Mouse (Mus musculus): ENCODE data around the gene 9130008F23Rik.

Gene 9130008F23Rik

DNA sequence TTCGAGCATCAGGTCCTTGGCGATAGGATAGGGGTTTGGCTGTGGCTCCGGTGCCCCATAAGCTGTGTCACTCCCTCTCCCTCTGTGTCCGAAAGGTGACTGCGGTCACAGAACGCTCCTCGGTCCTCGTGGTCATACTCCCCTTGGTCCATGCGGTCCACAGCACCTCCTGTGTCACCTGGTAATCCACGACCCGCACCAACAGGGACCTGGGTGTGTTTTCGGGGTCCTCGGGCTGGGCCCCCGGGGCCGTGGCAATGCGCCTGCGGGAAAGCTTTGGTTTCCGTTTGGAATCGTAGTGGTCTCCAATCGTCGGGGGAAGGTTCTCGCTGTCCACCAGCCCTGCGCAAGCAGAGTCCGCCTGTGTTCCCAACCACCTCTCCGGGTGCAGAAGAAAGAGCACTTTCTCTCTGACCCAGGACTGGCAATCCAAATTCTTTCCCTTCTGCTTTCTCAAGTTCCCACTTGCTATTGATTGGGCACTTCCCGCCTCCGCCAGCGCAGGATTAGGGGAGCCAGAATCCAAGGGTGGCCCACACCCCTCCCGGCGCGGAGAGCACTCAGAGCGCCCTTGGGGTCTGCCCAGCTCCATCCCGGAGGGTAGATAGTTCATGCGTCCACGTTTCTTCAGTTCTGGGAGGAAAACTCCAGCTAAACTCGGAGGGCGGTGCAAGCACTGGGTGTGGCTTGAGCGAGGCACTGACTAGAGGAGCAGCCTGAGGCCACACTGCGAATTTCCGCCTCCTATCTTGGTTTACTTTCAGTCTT, at the start of gene 9130008F23Rik:
TSS of gene 9130008F23Rik (minus strand) at position 636 of the 768 bp plus-strand sequence.
- DNase-seq, result peak; percentile 24

DNA sequence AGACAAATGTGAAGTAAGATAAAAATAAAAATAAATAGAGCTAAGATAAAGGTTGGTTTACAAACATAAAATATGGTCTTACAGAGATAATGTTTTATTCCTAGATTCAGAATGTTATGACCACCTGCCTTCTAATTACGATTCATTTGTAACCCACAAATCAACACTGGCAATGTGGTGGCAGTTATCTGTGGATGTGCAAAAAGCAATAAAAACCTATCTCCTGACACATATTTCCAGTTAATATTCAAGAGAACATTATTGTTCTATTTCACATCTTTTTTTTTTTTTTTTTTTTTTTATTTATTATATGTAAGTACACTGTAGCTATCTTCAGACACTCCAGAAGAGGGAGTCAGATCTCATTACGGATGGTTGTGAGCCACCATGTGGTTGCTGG, 35.1 kb upstream of the 9130008F23Rik start:
- no peak for DNase-seq

- no peak for DNase-seq
These were observed 33.9 kb upstream of the 9130008F23Rik start, which contains the start of gene Glyatl3 for GRCm38 (mm10) chr17:40914250-40914649. Gene Glyatl3, minus strand, starts transcription at chr17:40914350.

GRCm38 (mm10) chr17:40904721-40905154, 24.4 kb upstream of the 9130008F23Rik start:
- no peak for DNase-seq

DNA sequence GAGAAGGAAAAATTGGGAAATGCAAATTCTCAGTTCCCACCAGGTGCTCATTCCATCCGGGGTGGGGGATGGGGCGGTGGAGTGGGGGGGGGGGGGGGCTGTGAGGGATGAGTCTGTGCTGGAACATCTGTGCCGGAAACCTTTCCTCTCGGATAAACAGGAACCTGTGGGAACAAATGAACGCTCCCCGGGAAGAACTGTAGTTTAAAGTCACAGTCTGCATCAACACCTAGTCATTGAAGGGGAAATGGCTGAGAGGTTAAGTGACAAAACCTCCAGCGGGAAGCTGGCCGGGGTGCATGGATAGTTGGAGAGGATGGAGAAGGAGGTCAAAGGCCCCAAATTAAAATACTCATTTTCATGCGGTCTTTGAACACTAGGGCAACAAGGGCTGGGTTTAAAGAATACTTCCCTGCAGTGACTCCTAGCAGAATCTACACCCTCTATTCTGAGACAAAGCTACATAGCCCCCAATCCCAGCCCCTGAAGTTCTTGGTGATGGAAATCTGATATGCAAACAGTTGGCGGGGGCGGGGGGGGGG, 23.8 kb upstream of the 9130008F23Rik start:
- no peak for DNase-seq

DNA sequence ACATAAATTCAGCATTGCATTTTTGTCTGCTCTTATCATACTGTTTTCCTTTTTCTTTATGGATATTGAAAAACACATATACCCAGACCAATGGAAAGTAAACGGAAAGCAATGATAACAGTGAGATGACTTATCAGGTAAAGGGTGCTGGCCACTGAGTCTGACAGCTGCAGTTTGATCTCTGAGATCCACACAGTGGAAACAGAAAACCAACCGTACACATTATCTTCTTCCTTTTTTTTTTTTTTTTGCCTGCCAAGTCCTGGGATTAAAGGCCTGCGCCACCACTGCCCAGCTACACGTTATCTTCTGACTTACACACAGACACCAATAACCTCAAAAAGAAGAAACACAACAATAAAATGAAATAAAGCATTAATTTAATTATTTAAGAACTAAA, 23.0 kb upstream of the 9130008F23Rik start:
- no peak for DNase-seq

DNA sequence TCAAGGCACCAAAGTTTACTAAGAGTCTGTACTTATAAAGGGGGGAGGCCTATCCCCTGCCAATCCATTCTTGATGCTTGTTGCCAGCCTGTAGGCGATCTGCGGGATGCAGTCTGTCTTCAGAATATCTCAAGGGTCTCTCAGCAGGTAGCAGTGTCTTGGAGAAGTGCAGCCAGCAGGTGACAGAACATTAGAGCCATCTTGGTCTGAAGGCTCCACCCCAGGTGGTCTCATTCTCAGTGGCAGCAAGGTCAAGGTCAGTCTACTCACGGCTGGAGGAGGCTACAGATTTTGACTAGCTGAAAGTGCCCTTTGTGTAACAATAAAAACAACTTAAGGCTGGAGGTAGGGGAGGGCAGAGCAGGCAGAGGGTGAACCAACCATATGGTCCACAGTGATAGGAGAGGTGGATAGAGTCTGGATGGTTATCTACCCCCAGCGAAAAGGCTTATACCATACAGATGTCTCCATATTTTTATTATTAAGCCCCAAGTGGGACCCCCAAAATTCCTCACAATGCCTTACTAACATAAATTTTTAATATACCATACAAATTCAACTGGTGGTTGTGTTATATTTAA, 19.5 kb upstream of the 9130008F23Rik start:
- no peak for DNase-seq

DNA sequence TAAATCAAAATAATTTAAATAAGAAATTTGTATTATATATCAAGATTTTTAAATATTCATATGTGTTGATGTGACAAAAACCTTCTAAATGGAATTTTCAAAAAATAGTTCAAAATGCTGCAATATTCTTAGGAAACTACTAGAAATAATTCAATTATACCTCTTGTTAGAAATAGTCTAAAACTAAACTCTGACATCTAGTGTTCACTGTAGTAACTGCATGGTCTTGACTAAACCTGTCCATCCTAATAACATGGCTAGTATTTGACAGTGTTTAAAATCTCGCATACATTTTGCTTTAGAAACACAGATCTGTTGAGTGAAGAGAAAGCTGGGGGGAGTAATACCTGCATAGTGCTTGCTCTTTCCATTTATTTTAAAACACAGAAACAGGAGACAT, 16.5 kb upstream of the 9130008F23Rik start:
- no peak for DNase-seq

DNA sequence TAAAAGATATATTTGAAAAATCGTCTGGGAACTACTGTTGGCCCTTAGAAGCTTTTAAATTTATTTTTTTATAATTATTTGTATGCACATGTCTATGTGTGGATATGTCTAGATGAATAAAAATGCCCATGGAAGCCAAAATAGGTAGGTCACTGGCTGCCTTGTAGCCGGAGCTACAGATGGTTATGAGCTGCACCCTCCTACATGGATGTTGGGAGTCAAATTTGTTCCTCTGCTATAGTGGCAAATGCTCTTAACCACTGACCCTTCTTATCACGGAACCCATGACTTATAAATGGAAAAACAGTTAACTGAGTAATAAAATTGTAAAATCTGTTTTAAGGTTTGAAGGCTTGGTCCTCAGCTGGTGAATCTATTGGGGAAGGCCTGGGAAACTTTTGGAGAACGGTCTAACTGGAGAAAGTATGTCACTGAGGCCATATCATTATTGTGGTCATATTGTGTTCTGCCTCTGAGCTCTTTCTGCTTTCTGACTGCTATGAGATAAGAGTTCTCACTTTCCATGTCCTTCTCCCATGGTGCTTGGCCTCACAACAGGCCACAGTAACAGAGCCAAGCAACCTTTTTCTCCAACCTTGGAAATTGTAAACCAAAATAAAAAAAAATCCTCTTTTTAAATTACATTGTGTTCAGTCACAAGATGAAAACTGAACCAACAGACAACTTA, 7.6 kb upstream of the 9130008F23Rik start:
- DNase-seq, result no peak

DNA sequence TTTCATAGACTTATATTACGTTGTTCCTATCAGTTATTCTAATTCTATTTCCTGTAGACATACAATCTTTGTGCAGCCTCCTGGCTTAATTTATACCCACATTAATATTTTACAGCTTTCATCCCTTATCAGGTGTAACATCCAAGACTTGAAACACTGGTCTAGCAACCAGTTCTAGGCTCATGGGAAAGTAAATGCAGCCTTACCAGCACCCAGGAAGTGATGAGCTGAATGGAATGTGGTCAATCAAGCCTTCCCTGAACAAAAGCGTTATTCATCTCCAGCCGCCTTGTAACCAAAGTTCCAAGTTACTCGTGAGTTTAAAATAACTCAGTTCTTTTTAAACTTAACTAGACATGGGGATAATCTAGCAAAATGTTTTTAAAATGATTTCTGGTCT, 4.8 kb upstream of the 9130008F23Rik start:
- DNase-seq, result no peak

DNA sequence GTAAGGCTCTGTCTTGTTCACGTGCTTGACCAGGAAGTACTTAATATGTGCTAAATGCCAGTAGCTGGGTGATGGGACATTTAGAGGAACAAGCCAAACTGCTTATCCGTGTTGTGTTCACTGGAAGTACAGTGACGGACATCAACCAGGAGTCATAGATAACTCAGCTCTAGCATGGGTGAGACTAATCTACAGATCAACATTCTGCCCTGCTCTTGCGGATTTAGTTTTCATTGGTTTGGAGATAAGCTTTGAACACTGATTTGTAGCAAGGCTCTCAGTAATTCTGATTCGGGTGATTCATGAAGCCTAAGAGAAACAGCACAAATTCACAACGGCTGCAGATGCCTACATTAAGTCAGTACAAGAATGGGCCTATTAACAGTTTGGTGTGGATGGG, 1.8 kb upstream of the 9130008F23Rik start:
- no peak for DNase-seq

DNA sequence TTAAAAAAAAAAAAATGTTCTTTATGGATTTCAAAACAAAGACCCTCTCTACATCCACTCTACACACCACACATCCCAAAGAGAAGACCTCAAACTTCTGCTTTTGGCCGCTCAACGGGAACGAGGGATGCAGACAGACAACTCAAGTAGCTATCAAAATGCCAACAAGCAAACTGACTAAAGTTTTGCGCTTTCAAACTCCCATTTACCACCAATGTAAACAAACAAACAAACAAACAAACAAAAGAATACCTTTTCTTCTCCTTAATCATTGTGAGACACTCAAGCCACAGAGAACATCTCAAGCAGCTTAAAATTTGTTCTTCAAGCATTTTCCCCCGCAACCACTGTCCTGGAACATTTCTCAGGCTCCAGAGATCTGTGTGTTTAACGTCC, 833 bp downstream of the 9130008F23Rik start:
- no peak for DNase-seq

- no peak for DNase-seq
These were observed 2.6 kb downstream of the 9130008F23Rik start for GRCm38 (mm10) chr17:40877741-40878140.

GRCm38 (mm10) chr17:40875568-40875967, 4.8 kb downstream of the 9130008F23Rik start:
- no peak for DNase-seq

- DNase-seq, result no peak
These were observed 5.7 kb downstream of the 9130008F23Rik start for GRCm38 (mm10) chr17:40874701-40875100.

DNA sequence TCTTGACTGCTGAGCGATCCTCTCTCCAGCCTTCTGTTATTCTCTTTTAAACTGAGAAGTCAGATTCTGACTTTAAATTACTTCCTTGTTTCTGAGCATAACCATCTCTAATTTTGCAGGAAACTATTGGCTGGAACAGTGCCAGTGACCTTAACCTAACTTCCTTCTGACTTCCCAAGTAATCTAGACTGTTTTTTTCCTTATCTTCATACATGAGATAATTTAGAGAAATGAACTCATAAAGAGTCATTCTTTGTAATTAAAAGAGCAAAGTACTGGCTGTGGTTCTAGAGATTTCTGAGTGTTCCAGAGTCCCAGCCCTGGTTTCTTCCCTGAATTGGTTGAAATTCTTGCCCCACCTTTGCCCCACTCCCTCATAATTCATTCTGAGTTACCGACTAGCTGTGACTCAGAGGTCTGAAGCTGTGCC, 6.8 kb downstream of the 9130008F23Rik start:
- no peak for DNase-seq

- DNase-seq, result no peak
These were observed 7.7 kb downstream of the 9130008F23Rik start for GRCm38 (mm10) chr17:40872626-40873025.

- no peak for DNase-seq
These were observed 11.2 kb downstream of the 9130008F23Rik start for GRCm38 (mm10) chr17:40868952-40869747.

DNA sequence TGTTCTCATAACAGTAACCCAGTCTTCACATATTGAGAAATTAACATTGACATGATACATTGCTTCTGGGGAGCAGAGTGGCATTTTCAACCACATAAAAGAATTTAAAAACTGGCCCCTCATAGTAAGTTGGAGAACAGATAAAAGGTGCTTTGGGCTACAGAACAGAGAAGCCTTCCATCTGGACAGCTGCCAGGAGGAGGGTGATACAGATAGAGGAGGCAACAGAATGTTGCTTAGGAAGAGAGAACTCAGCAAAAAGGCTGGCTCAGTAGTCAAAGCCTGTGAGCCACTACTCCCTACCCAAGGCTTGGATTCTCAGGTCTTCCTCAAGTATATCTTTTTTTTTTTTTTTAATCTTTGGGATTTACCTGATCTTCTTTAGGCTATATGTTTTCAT, 25.3 kb downstream of the 9130008F23Rik start:
- DNase-seq, result no peak

DNA sequence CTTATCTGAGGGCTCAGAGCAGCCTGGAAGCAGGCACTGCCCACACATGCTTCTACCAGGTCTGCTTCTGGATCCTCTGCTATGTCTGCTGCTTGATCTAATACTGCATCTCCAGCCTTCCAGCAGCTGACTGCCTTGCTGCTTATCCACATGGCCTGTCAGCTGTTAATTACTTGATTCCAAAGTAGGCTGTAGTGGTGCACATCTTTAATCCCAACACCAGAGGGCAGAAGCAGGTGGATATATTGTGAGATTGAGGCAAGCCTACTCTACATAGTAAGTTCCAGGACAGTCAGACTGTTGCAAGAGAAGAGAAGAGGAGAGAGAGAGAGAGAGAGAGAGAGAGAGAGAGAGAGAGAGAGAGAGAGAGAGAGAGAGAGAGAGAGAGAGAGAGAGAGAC, 43.1 kb downstream of the 9130008F23Rik start:
- DNase-seq, result no peak

- no peak for DNase-seq
These were observed 48.5 kb downstream of the 9130008F23Rik start for GRCm38 (mm10) chr17:40831870-40832269.
